Mouse (Mus musculus): ENCODE measurements at regions not wholly inside any gene's neighbourhood (a gene's known extent, or its start where the extent isn't known, plus 50 kb on each side); places are given as distances from the start of the nearest gene placed in this dataset.

- in situ Hi-C loops (cut with MboI, MseI), result no loop called here
Observed at GRCm38 (mm10) chr13:118603474-118603873, 66.1 kb upstream of the Fgf10 start.

DNA sequence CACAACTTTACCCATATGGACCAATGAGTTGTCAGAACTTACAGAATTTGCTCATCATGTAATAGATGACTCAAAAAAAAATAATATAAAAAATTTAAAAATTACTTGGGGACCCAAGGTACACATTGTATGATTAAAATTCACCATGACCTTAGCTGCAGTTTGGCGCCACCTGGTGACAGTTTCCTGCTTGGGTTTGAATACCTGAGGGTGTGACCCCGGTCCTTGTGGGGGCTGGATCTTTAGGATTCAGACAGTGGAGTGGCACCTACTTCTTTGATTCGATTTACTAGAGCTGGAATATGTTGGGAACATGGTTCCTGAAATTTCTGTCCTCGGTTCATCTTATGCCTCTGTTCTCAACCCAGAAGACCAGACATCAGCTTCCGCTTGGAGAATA, 72.7 kb upstream of the Fgf10 start:
- in situ Hi-C loops (cut with MboI, MseI), result no loop called here

DNA sequence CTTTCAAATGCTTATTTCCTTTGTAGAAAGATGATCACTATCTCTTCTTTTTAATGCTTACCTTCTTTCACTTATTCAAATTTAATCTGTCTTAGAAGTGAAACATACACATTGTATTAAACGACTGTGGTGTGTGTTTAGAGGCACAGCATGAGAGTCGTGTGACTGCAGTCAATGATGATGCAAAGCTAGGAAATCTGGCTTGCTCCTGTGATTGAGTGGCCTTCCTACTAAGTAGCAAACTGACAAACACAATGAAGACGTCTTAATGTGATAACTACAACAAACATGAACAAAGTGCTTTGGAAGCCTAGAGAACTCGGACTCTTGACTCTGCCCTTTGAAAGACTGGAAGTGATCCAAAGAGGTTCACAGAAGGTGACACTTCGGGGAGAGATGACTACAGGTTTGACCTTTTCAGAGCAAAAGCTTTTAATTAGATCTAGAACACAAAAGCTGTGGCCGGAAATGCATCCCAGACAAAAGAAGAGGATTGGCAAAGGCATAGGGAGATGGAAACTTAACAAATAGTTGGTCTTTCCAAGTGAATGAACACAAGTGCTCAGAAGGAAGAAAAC, 73.3 kb upstream of the Fgf10 start:
- in situ Hi-C loops (cut with MboI, MseI), result no loop called here

- in situ Hi-C loops (cut with MboI, MseI), result no loop called here
Observed at GRCm38 (mm10) chr13:118592074-118592473, 77.5 kb upstream of the Fgf10 start.

GRCm38 (mm10) chr13:118572555-118572954, 97.0 kb upstream of the Fgf10 start:
- in situ Hi-C loops (cut with MboI, MseI), result no loop called here

DNA sequence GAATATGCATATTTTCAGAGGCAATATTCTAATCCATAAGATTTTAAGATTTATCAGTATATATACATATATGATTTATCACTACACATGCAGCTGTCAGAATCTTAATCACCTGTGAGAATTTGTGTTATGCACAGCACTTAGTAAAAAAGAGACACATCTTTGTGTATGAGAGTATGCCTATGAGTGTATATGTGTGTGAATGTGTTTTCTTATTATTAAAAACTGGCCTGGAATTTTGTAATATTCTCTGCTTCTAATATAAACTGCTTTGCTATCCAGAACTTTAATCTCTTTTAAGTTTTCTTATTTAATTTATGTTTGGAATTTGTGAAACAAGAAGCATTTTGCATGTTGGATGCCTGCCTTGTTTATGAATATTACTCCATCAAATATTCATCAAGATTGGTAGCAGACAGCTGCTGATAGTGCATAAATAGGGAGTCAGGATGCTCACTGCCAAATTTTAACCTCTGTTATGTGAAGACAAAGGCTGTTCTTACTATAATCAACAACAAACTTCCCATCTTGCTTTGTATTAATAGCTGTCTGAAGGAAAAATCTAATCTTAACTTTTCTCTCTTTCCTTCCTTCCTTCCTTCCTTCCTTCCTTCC, 104.3 kb upstream of the Fgf10 start:
- in situ Hi-C loops (cut with MboI, MseI), result no loop called here

DNA sequence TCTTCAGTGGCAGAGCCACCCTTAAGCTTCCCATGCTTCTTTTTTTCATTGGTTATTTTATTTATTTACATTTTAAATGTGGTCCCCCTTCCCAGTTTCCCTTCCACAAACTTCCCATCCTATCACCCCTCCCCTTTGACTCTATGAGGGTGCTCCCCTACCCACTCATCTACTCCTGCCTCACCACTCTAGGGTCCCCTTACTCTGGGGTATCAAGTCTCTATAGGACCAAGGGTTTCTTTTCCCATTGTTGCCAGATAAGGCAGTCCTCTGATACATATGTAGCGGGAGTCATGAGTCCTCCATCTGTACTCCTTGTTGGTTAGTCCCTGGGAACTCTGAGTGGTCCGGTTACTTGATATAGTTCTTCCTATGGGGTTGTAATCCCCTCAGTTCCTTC, 110.6 kb upstream of the Fgf10 start:
- in situ Hi-C loops (cut with MboI, MseI), result no loop called here

GRCm38 (mm10) chr13:118552029-118552428, 117.6 kb upstream of the Fgf10 start:
- in situ Hi-C loops (cut with MboI, MseI), result no loop called here

DNA sequence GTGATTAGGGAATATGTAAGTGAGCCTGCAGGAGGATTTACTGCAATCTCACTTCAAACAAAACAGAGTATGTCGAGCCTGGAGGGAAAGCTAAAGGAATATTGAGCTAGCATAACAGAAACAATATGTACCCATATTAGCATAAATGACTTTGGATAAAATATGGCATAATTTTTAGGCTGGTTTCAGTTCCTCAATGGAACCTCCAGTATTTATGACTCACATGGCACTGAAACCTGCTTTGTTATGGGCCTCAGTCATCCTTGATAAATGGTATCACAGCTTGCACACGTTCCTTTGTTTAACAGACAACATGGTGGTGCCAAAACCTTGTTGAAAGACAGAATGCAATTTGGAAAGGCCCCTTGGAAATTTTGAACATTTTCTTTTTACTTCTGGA, 130.8 kb upstream of the Fgf10 start:
- in situ Hi-C loops (cut with MboI, MseI), result loop anchor here (25.0 kb wide), 1 partner anchor 1074 kb away; the partner anchor contains the start of gene Ccl28

- in situ Hi-C loops (cut with MboI, MseI), result no loop called here
Observed at GRCm38 (mm10) chr13:118513961-118514360, 126.9 kb upstream of the Mrps30 start.

- in situ Hi-C loops (cut with MboI, MseI), result no loop called here
Observed at GRCm38 (mm10) chr13:118506136-118506535, 119.1 kb upstream of the Mrps30 start.

- in situ Hi-C loops (cut with MboI, MseI), result no loop called here
Observed at GRCm38 (mm10) chr13:118490610-118491009, 103.6 kb upstream of the Mrps30 start.

DNA sequence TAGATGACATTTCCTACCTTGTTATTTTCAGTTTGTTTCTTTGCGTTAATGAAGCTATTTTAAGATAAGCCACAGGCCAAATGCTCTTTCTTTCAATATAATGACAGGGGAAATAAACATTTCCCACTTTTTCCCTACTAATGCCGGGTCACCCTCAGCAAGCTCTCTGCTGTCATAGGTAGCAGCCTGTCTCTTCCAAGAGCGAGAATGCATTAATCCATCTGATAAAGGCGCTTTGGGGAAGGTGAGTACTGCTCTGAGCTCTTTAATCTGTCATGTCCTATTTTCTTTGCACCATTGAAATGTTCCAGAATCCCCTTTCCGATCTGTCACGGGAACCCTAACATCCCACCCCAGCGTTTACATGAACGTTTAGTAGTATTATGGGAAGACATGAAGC, 96.0 kb upstream of the Mrps30 start:
- in situ Hi-C loops (cut with MboI, MseI), result no loop called here

DNA sequence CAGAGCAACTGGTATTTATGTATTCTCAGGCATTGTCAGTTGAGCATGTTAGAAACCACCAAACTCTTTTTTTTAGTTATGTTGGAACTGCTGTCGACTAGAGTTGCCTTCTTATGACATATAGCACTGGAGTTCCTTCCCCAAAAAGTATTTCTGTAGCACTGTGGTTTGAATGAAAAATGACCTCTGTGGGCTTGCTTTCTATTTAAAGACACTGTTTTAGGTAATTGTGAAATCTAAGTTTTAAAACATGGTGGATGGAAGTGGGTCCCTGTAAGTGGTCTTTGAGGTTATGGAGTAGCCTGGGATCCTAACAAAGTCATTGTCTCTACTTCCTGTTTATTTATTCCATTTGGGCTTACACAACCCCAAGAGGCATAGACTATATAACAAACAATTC, 93.2 kb upstream of the Mrps30 start:
- in situ Hi-C loops (cut with MboI, MseI), result no loop called here

GRCm38 (mm10) chr13:118478487-118478886, 91.4 kb upstream of the Mrps30 start:
- in situ Hi-C loops (cut with MboI, MseI), result no loop called here

GRCm38 (mm10) chr13:118472578-118472977, 85.5 kb upstream of the Mrps30 start:
- in situ Hi-C loops (cut with MboI, MseI), result no loop called here

DNA sequence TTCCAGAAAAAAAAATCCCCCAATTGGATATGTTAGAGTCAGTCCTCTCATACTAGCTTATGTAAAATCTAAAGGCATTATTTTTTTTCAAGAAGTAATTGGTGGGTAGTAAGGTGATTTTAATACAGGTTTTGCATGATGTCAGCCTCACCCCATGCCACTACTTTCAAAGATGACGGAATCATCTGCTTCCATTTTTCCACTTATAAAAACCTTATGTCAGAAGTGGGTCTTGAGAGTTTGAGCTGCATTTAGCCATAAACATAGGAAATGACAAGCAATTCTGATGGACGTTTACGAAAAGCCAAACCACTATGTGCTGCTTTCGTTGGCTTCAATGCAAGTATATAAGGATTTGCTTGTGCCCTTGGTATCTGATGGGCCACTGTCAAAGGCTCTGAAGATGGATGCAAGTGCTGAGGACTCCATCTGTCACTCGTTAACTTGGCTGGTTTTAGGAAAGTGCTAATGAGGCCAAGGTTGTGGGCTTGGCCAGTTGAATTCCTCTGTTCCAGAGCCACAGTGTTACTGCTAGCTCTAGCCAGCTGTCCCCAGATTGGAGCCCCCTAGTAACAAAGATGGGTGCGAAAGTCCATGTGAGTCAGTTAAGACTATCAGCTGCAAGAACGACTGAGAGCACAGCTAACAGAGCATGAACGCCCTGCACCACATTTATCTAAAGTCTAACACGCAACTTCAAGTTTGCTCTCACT, 72.8 kb upstream of the Mrps30 start:
- in situ Hi-C loops (cut with MboI, MseI), result no loop called here

GRCm38 (mm10) chr13:118448977-118449705, 62.1 kb upstream of the Mrps30 start:
- in situ Hi-C loops (cut with MboI, MseI), result no loop called here

DNA sequence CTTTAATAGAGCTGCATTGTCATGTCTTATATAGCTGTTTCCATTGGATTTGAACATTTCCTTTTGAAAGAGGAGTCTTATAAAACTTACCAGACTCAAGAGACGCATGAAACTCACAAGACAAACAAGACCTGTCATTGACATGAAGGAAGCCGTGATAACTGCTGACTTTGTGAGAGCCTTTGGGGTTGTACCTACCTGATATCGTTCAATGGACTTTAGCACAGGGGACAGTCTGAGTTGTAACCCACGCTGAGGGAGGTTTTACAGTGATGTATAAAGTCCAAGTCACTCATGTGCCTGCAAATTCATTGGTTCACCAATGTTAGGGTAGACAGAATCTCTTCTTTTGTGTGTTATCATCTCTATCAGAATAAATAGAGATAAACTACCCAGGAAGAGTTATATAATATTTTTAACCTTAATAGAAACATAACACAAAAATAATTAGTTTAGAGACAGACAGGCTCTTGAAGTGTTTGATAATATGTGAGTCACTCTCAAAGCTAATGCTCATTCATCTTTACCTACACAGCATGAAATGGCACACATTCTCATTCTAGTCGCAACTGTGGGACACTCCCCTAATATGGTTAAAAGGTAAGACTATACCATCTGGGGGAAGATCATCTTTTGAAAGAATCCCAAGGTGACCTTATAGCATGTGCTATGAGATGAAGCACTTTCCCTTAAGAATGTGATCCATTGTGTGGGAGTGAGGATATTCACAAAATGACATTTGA, 54.4 kb upstream of the Mrps30 start:
- in situ Hi-C loops (cut with MboI, MseI), result no loop called here

All from T-helper 1 cell (primary cell).